Mouse (Mus musculus): Measurements from ENCODE around the gene Hormad1.

DNA sequence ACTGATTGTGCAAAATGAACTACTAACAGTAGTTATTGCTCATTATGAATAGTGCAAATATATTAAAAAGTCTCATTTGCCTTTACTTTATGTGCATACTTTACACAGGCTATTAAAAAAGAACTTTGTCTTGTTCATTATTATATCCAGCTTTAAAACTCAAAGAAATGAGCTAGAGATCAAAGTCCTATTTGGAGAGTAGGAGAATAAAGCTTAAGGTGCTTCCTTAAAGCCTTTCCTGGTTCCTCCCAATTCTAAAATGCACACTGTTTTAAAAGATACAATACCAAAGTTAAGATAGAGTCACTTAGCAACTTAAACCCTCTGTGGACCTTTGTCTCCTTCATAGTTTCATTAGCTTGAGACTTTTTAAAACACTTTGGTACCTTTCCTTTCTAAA is 39.3 kb downstream of the Hormad1 start:
- TF ChIP-seq CTCF (IDR thresholded peaks at IDR 0.05; ENCODE audit: low read depth, low read length) (no peak), POLR2A (IDR thresholded peaks at IDR 0.05; ENCODE audit: extremely low read depth, insufficient read depth, low read length) (no peak)

Data from liver, adult 2 months (tissue).